Mouse (Mus musculus): ENCODE results near the gene Adora2a.
"Not testable (repeated sequence)": the region's sequence is repeated elsewhere in the genome, so short reads cannot be mapped to it uniquely, and the experiment has no call there.

Adora2a gene

GRCm38 (mm10) chr10:75316872-75316907 is at the start of gene Adora2a:
TSS of gene Adora2a (plus strand) at chr10:75316877.
- no peak for DNase-seq (ENCODE audit: low read depth, low spot score)

- DNase-seq (ENCODE audit: low read depth, low spot score) = no peak
Measured at GRCm38 (mm10) chr10:75273020-75273419, 43.7 kb upstream of the Adora2a start.

- no peak for DNase-seq (ENCODE audit: low read depth, low spot score)
Measured at GRCm38 (mm10) chr10:75276427-75277013, 40.2 kb upstream of the Adora2a start.

GRCm38 (mm10) chr10:75277501-75277900 is 39.2 kb upstream of the Adora2a start:
- peak; percentile 64 for DNase-seq (ENCODE audit: low read depth, low spot score)

GRCm38 (mm10) chr10:75282648-75283047 is 34.0 kb upstream of the Adora2a start:
- peak; percentile 77 for DNase-seq (ENCODE audit: low read depth, low spot score)

- DNase-seq (ENCODE audit: low read depth, low spot score) = no peak
Measured at GRCm38 (mm10) chr10:75283821-75284220, 32.9 kb upstream of the Adora2a start.

GRCm38 (mm10) chr10:75288579-75288978 is 28.1 kb upstream of the Adora2a start:
- no peak for DNase-seq (ENCODE audit: low read depth, low spot score)

- DNase-seq (ENCODE audit: low read depth, low spot score) = no peak
Measured at GRCm38 (mm10) chr10:75289392-75289791, 27.3 kb upstream of the Adora2a start.

GRCm38 (mm10) chr10:75290650-75291049 is 26.0 kb upstream of the Adora2a start:
- DNase-seq (ENCODE audit: low read depth, low spot score) = no peak

GRCm38 (mm10) chr10:75291338-75291737 is 25.3 kb upstream of the Adora2a start:
- no peak for DNase-seq (ENCODE audit: low read depth, low spot score)

- not testable (repeated sequence) for DNase-seq (ENCODE audit: low read depth, low spot score)
Measured at GRCm38 (mm10) chr10:75292206-75292605, 24.5 kb upstream of the Adora2a start.

GRCm38 (mm10) chr10:75293288-75293687 is 23.4 kb upstream of the Adora2a start:
- DNase-seq (ENCODE audit: low read depth, low spot score) = no peak

- no peak for DNase-seq (ENCODE audit: low read depth, low spot score)
Measured at GRCm38 (mm10) chr10:75294362-75294761, 22.3 kb upstream of the Adora2a start.

GRCm38 (mm10) chr10:75294926-75295325 is 21.8 kb upstream of the Adora2a start:
- no peak for DNase-seq (ENCODE audit: low read depth, low spot score)

- DNase-seq (ENCODE audit: low read depth, low spot score) = no peak
Measured at GRCm38 (mm10) chr10:75298608-75299007, 18.1 kb upstream of the Adora2a start.

- DNase-seq (ENCODE audit: low read depth, low spot score) = peak; percentile 90
Measured at GRCm38 (mm10) chr10:75299785-75300418, 16.8 kb upstream of the Adora2a start.

GRCm38 (mm10) chr10:75301195-75301806 is 15.4 kb upstream of the Adora2a start:
- DNase-seq (ENCODE audit: low read depth, low spot score) = peak; percentile 45

- peak; percentile 62 for DNase-seq (ENCODE audit: low read depth, low spot score)
Measured at GRCm38 (mm10) chr10:75301937-75302336, 14.7 kb upstream of the Adora2a start.

- DNase-seq (ENCODE audit: low read depth, low spot score) = no peak
Measured at GRCm38 (mm10) chr10:75302536-75302935, 14.1 kb upstream of the Adora2a start.

GRCm38 (mm10) chr10:75303324-75304048 is 13.2 kb upstream of the Adora2a start:
- DNase-seq (ENCODE audit: low read depth, low spot score) = peak; percentile 90

- no peak for DNase-seq (ENCODE audit: low read depth, low spot score)
Measured at GRCm38 (mm10) chr10:75304049-75304405, 12.7 kb upstream of the Adora2a start.

GRCm38 (mm10) chr10:75304413-75304812 is 12.3 kb upstream of the Adora2a start:
- DNase-seq (ENCODE audit: low read depth, low spot score) = peak; percentile 47

- no peak for DNase-seq (ENCODE audit: low read depth, low spot score)
Measured at GRCm38 (mm10) chr10:75307130-75307529, 9.5 kb upstream of the Adora2a start.

Data from CD4-positive, CD25-positive, alpha-beta regulatory T cell, adult 2 months (primary cell).